Mouse (Mus musculus) hindbrain, embryonic 13.5 days (tissue): ENCODE measurements at regions not wholly inside any gene's neighbourhood (a gene's known extent, or its start where the extent isn't known, plus 50 kb on each side); places are given as distances from the start of the nearest gene placed in this dataset.
"Not testable (repeated sequence)": the region's sequence is repeated elsewhere in the genome, so short reads cannot be mapped to it uniquely, and the experiment has no call there.

ENCODE experiments used
- ATAC-seq: fragments of 200-750 bp; cut with Nextera tagmentation; 2 replicates; pipeline ENCODE4 v1.8.0; 2017; ENCODE audit warnings: moderate TSS enrichment; ENCODE audit not compliant: low FRiP score
- H3K27ac ChIP-seq: fragments of 300-500 bp; sonication (generic); 2 replicates; pipeline ENCODE4 v1.5.1; 2015; ENCODE audit warnings: inconsistent platforms, mild to moderate bottlenecking, moderate library complexity
- H3K27me3 ChIP-seq: fragments of 300-500 bp; sonication (generic); 2 replicates; pipeline ENCODE4 v1.6.1; 2015; ENCODE audit warnings: mild to moderate bottlenecking, inconsistent platforms
- H3K36me3 ChIP-seq: fragments of 300-500 bp; sonication (generic); 2 replicates; pipeline ENCODE4 v1.6.1; 2015; ENCODE audit warnings: mild to moderate bottlenecking, inconsistent platforms
- H3K4me1 ChIP-seq: fragments of 300-500 bp; sonication (generic); replicated peaks from 2 replicates; pipeline ENCODE4 v1.6.1; 2015; ENCODE audit warnings: inconsistent platforms
- H3K4me2 ChIP-seq: fragments of 300-500 bp; sonication (generic); 2 replicates; pipeline ENCODE4 v1.6.1; 2015; ENCODE audit warnings: inconsistent platforms, mild to moderate bottlenecking, moderate library complexity
- H3K4me3 ChIP-seq: fragments of 300-500 bp; sonication (generic); 2 replicates; pipeline ENCODE4 v1.5.1; 2015; ENCODE audit warnings: mild to moderate bottlenecking, inconsistent platforms
- H3K9ac ChIP-seq: fragments of 300-500 bp; sonication (generic); 2 replicates; pipeline ENCODE4 v1.6.1; 2015; ENCODE audit warnings: mild to moderate bottlenecking, inconsistent platforms
- H3K9me3 ChIP-seq: fragments of 300-500 bp; sonication (generic); 2 replicates; pipeline ENCODE4 v1.6.1; 2016; ENCODE audit warnings: inconsistent platforms
- WGBS: fragments of 180-500 bp; shearing (Covaris S2); methylation state at CpG from one replicate; pipeline ENCODE4 v1.1.7; 2015; 5-methylcytosine and 5-hydroxymethylcytosine counted together

DNA sequence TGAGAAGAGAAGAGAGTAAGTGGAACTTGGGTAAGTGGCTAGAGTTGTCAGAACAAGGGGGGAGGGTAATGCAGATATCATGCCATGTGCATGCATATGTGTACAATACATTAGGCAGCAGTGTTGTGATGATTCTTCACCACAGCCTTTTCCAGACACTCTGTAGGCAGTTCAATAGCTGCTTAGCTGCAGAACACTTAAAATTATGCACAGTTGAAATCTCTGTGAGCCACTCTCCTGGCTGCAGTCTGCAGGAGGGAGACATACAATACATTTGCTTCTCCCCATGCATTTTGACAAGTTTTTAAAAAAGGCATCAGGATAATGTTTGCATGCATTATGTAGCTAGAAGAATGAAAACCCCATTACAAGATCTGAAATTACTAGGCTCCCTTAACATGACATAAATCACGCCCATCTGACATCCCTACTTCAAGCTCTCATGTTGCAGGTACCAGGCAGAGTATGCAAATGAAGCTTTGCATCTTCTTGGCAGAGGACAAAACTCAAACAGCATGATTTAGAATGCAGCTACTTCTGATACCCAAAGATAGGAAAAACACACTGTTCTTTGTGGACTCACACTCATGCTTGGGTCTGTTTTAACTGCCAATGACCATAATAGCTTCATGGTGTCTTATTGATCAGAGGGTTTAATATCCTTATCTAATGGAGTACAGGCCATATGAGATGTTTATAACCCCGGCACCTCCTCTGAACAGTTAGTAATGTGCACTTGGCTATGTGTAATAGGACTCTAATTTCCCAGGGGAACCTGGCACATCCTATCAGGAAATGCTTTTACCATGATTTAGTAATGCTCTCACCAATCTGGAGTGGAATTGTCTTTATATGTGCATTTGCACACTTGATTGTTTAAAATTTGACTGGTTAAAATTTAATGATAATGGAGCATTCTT, 640.9 kb upstream of the Marcks start:
- WGBS, result 55% methylated on average over 2 of the region's 2 CpGs
- Histone ChIP-seq H3K36me3 (no peaks in the 10 kb centered on the region), H3K9me3 (no peaks in the 10 kb centered on the region), H3K4me2 (no peak overlapping the region), H3K4me3 (no peak overlapping the region), H3K4me1 (peaks cover 11% of the 10 kb centered on the region), H3K27ac (0 out of 2 replicates have a peak overlapping the region, but pooled peaks have one; percentile 12), H3K9ac (no peak overlapping the region), H3K27me3 (no peaks in the 10 kb centered on the region)
- peak; percentile 63; the same call in 1 of the 2 replicates for ATAC-seq

- Histone ChIP-seq H3K27ac (no peak overlapping the region), H3K9ac (no peak overlapping the region), H3K27me3 (no peaks in the 10 kb centered on the region), H3K9me3 (no peaks in the 10 kb centered on the region), H3K4me2 (no peak overlapping the region), H3K36me3 (no peaks in the 10 kb centered on the region), H3K4me1 (no peaks in the 10 kb centered on the region), H3K4me3 (no peak overlapping the region)
- WGBS, result 84% methylated on average over 5 of the region's 5 CpGs
- ATAC-seq, result no peak
Measured at GRCm38 (mm10) chr10:37760542-37761367, 622.0 kb upstream of the Marcks start.

DNA sequence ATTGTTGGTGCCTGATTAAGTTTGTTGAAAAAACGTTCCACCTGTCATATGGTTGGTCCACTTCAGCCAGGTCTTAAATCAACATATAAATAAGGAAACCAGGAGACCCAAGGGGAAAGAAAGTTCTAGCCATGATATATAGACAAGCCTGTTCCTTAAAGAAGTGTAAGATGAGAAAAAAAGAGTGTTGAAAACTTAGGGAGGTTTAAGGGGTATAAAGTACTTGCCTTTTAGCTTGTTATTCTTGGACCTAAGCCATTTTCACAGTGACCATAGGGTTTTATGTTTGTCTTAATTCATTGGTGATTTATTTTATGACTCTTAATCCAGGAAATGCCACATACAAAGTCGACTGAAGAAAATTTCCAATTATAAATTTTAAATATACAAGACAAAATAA, 602.9 kb upstream of the Marcks start:
- Histone ChIP-seq H3K9ac (no peak overlapping the region), H3K36me3 (no peaks in the 10 kb centered on the region), H3K4me3 (no peak overlapping the region), H3K4me2 (no peak overlapping the region), H3K9me3 (no peaks in the 10 kb centered on the region; the same call in 1 of the 2 replicates), H3K4me1 (no peaks in the 10 kb centered on the region), H3K27ac (no peak overlapping the region), H3K27me3 (no peaks in the 10 kb centered on the region)
- 64% methylated on average over 2 of the region's 2 CpGs for WGBS
- no peak for ATAC-seq

- Histone ChIP-seq H3K36me3 (no peaks in the 10 kb centered on the region), H3K4me2 (no peak overlapping the region), H3K27ac (no peak overlapping the region), H3K4me1 (no peaks in the 10 kb centered on the region), H3K27me3 (no peaks in the 10 kb centered on the region), H3K9ac (no peak overlapping the region), H3K4me3 (no peak overlapping the region), H3K9me3 (no peaks in the 10 kb centered on the region; the same call in 1 of the 2 replicates)
- no peak for ATAC-seq
- 87% methylated on average over 2 of the region's 2 CpGs for WGBS
Measured at GRCm38 (mm10) chr10:37739024-37739423, 600.3 kb upstream of the Marcks start.

GRCm38 (mm10) chr10:37725609-37726008, 586.9 kb upstream of the Marcks start:
- H3K36me3 ChIP-seq, result no peaks in the 10 kb centered on the region
- H3K27ac ChIP-seq, result no peak overlapping the region
- H3K9me3 ChIP-seq, result no peaks in the 10 kb centered on the region
- H3K4me1 ChIP-seq, result no peaks in the 10 kb centered on the region
- no peak overlapping the region for H3K4me2 ChIP-seq
- ATAC-seq, result peak; percentile 46; the same call in 1 of the 2 replicates
- H3K9ac ChIP-seq, result no peak overlapping the region
- WGBS, result 75% methylated on average over 4 of the region's 4 CpGs
- H3K4me3 ChIP-seq, result no peak overlapping the region
- no peaks in the 10 kb centered on the region for H3K27me3 ChIP-seq

DNA sequence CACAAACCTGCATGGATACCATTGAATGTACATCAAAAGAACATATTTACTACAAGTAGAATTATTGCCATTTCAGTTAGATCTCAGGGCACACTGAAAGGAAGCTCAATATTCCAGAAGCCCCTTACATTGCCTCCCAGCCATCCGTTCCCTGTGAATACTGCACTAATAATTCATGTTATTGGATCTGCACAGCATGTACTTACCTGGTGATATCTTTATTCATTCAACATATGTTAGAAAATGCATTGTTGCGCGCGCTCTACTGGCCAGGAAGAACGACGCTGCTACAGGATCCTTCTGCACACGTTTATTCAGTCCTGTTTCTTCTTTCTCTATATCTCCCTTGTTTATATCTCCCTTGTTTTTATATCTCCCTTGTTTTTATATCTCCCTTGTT, 586.3 kb upstream of the Marcks start:
- not testable (repeated sequence) for H3K4me2 ChIP-seq, ATAC-seq, H3K4me1 ChIP-seq, H3K9me3 ChIP-seq, H3K27me3 ChIP-seq, H3K27ac ChIP-seq, H3K4me3 ChIP-seq, H3K9ac ChIP-seq, H3K36me3 ChIP-seq
- 80% methylated on average over 7 of the region's 7 CpGs for WGBS

DNA sequence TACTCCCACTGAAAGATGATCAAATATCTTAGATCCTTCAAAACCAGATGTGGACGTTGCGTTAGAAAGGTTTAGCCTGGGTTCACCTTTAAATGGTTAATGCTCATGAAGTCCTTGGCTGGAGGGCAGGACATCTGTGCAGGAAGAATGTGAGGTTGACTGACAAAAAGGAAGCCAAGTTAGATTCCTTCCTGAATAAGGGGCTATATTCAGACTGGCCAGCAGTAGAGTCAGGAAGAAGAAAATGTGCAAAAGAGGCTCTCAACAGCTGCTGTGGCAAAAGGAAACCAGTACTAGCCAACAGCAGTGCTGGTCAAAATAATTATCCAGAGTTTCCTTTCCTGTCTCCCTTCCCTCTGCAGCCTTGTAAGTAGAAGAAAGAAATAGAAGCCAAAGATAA, 582.0 kb upstream of the Marcks start:
- no peaks in the 10 kb centered on the region for H3K36me3 ChIP-seq
- ATAC-seq, result no peak
- 93% methylated on average over 2 of the region's 2 CpGs for WGBS

DNA sequence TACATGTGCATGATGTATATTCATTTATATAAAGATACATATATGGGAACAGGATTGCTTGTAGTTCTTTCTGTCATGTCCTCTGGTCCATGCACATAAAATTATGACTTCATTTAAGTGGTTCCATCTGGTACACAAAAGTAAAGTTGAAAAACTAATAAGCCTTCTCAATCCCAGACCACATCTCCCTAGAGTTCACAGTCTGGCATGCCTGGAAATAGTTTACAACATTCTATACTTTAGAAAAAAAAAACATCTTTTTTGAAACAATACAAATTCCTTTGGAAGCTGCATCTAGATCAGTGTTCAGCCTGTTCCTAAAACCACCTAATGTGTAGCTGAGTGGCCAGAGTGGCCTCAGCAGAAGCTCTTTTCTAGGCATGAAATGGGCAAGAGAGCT, 578.2 kb upstream of the Marcks start:
- no peak overlapping the region for H3K27ac ChIP-seq
- no peak for ATAC-seq
- no peak overlapping the region for H3K4me3 ChIP-seq
- H3K27me3 ChIP-seq, result no peaks in the 10 kb centered on the region
- no peak overlapping the region for H3K4me2 ChIP-seq
- H3K36me3 ChIP-seq, result no peaks in the 10 kb centered on the region
- H3K9ac ChIP-seq, result no peak overlapping the region
- no peaks in the 10 kb centered on the region for H3K9me3 ChIP-seq
- no peaks in the 10 kb centered on the region for H3K4me1 ChIP-seq

More for the DNA sequence above, 582.0 kb upstream of the Marcks start:
- Histone ChIP-seq H3K4me3 (no peak overlapping the region), H3K27me3 (no peaks in the 10 kb centered on the region), H3K4me2 (no peak overlapping the region), H3K9ac (no peak overlapping the region), H3K9me3 (no peaks in the 10 kb centered on the region), H3K27ac (no peak overlapping the region), H3K4me1 (no peaks in the 10 kb centered on the region)

DNA sequence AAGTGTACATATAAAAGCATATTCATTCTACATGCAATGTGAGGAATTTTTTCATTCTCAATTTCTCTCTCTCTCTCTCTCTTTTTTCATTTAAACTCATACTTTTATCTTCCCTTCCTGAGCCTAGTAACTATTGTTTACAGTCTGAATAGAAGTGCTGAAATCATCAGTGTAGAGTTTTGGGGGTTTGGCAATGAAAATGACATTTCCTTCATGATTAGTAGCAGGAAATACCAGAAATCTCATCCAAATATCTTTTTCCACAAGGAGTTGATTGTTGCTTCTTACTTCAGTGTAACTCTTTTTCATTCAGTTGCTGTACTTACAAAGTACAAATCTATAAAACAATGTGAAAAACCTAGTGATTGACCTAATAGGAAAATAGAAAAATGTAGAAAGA, 572.7 kb upstream of the Marcks start:
- no peaks in the 10 kb centered on the region for H3K27me3 ChIP-seq

GRCm38 (mm10) chr10:37694041-37694690, 555.4 kb upstream of the Marcks start:
- Histone ChIP-seq H3K27ac (no peak overlapping the region), H3K36me3 (no peaks in the 10 kb centered on the region), H3K9ac (no peak overlapping the region), H3K9me3 (no peaks in the 10 kb centered on the region), H3K4me3 (no peak overlapping the region), H3K4me1 (0 out of 2 replicates have a peak, but pooled peaks cover 6% of the 10 kb centered on the region), H3K27me3 (no peaks in the 10 kb centered on the region), H3K4me2 (no peak overlapping the region)
- 62% methylated on average over 7 of the region's 7 CpGs for WGBS
- ATAC-seq, result 0 out of 2 replicates have a peak, but pooled peaks have one; percentile 24

More for the DNA sequence above, 572.7 kb upstream of the Marcks start:
- no peak overlapping the region for H3K4me2 ChIP-seq
- no peak overlapping the region for H3K27ac ChIP-seq
- no peaks in the 10 kb centered on the region for H3K36me3 ChIP-seq
- H3K4me3 ChIP-seq, result no peak overlapping the region
- no peak overlapping the region for H3K9ac ChIP-seq
- H3K9me3 ChIP-seq, result no peaks in the 10 kb centered on the region
- no peaks in the 10 kb centered on the region for H3K4me1 ChIP-seq
- no peak for ATAC-seq

DNA sequence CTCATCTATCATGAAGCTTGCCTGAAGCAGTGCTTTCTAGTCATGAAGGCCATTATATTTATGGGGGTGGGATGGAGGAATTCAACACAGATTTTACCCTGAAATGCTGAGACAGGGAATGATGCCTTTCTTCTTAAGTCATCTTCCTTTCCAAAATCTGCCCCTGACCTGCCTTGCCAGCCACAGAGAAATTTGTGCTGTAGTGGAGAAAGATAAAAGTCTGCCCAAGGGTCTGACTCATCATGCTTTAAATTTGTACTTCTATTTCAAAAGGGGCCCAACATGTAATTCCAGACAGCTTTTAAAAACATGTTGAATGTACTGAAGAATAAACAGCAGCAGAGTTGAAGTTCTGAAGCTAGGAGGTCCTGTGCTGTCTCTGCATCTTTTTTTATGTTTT, 554.1 kb upstream of the Marcks start:
- ATAC-seq, result no peak
- Histone ChIP-seq H3K27me3 (no peaks in the 10 kb centered on the region), H3K4me1 (0 out of 2 replicates have a peak, but pooled peaks cover 6% of the 10 kb centered on the region), H3K9ac (no peak overlapping the region), H3K36me3 (no peaks in the 10 kb centered on the region), H3K9me3 (no peaks in the 10 kb centered on the region), H3K4me2 (no peak overlapping the region), H3K27ac (no peak overlapping the region), H3K4me3 (no peak overlapping the region)

DNA sequence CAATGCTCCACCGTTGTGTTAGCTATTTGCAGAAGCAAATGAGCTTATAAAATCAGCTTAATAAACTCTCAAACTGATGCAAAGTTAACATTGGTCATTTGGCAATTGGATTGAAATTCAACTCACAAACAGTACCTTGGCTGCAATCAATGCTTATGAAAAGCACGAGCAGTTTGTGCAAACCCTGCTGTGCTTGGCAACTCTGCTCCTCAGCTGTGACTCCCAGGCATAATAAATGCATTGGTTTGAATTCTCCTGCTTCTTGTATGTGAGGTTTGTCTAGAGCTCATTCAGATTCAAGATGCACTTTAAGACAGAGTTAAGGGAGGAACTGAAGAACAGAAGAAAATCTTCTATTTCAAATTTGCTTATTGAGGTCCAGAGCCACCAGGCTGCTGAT, 553.2 kb upstream of the Marcks start:
- no peaks in the 10 kb centered on the region for H3K27me3 ChIP-seq
- H3K27ac ChIP-seq, result no peak overlapping the region
- no peak overlapping the region for H3K4me3 ChIP-seq
- H3K4me2 ChIP-seq, result no peak overlapping the region
- H3K36me3 ChIP-seq, result no peaks in the 10 kb centered on the region
- 0 out of 2 replicates have a peak, but pooled peaks cover 6% of the 10 kb centered on the region for H3K4me1 ChIP-seq
- no peaks in the 10 kb centered on the region for H3K9me3 ChIP-seq
- WGBS, result 33% methylated on average over 2 of the region's 2 CpGs
- no peak for ATAC-seq
- H3K9ac ChIP-seq, result no peak overlapping the region
